Mouse (Mus musculus) ES-E14 (cell line): ENCODE data around the gene C1qc.

Source experiments
- HCFC1 ChIP-seq: IDR thresholded peaks from 2 replicates; pipeline ENCODE4 v1.6.1; 2012; ENCODE audit warnings: low read length, inconsistent platforms, borderline replicate concordance; ENCODE audit not compliant: insufficient read depth
- MAFK ChIP-seq: IDR thresholded peaks from 2 replicates; pipeline ENCODE4 v1.6.1; 2014; ENCODE audit warnings: mild to moderate bottlenecking, low read depth, low read length, inconsistent platforms; ENCODE audit not compliant: insufficient read depth

DNA sequence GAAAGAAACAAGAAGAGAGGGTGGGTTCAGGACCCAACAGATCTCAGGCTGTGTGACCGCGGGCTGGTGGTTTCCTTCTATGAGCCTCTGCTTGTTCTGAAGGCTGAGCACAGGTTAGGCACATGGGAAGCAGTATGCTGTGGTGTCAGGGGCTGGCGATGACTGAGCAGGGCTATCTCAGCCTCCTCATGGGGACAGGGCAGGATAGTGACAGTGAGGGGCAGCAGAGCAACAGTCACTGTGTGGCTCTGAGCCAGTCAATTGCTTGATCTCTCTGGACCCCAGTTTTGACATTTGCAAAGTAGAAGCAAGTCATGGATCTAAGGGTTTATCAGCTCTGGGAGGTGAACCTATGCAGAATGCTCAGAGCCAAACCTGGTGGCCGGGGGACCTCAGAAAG, 1.8 kb downstream of the C1qc start:
- no peak for TF ChIP-seq MAFK
- TF ChIP-seq HCFC1 = no peak
